Mouse (Mus musculus): Measurements from ENCODE around the gene Pth. TPM values are rescaled to one million over a fixed set of nuclear protein-coding genes. Genes with fewer than 3 reads are reported as not detected.

Gene Pth
- total and polyA plus RNA-seq, 3 experiments: not detected

DNA sequence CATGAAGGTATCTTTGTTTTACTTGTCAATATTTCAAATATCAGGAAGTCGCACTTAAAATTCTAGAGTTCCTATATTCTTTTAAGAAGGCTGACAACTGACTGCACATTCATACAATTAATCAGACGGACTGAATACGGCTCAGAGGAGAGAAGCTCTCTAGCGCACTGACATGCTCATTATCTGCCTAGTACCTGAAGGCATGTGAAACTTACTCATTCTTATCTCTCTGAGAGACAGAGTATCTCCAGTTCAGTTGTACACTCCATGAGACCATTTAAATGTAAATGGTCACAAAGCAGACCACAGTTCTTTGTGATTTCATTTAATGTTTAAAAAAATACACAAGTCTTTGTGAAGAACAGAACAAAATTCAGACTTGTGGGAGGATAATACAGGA lies 20.9 kb downstream of the Pth start:
- Histone ChIP-seq H3K4me1 (ENCODE audit: control insufficient read depth in 1 of 2, insufficient read depth in 2 of 2, low read length in 2 of 2) (peaks cover 10 to 11% of the 10 kb centered on the region in 2 experiments), H3K9ac (ENCODE audit: control insufficient read depth, low read depth, low read length, poor library complexity, severe bottlenecking) (no peak overlapping the region), H3K79me2 (ENCODE audit: control insufficient read depth, insufficient read depth, low read length, poor library complexity) (peaks cover 9% of the 10 kb centered on the region), H3K27me3 (ENCODE audit: control insufficient read depth in 1 of 2, insufficient read depth in 2 of 2, low read length in 2 of 2) (no peaks in the 10 kb centered on the region), H3K36me3 (ENCODE audit: control insufficient read depth in 1 of 2, insufficient read depth in 2 of 2, low read length in 2 of 2) (peaks cover 0 to 26% of the 10 kb centered on the region in 2 experiments; a peak in 2 of 4 replicates), H3K27ac (ENCODE audit: control insufficient read depth, low read depth, low read length) (no peak overlapping the region), H3K9me3 (replicated peaks; ENCODE audit: insufficient read depth, low read length) (no peaks in the 10 kb centered on the region), H3K4me3 (ENCODE audit: control insufficient read depth in 1 of 2, insufficient read depth in 1 of 2, low read depth in 2 of 2, low read length in 2 of 2) (peak overlapping the region in 1 of 2 experiments; percentile 9; a peak in 1 of 4 replicates)
- peak; percentile 56 for DNase-seq (ENCODE audit: low read depth, low spot score)
- TF ChIP-seq POLR2AphosphoS2 (IDR thresholded peaks at IDR 0.05; ENCODE audit: low read length): no peak
- TF ChIP-seq BHLHE40 (IDR thresholded peaks at IDR 0.05; ENCODE audit: borderline replicate concordance, low read depth, low read length): no peak
- TF ChIP-seq ZMIZ1 (IDR thresholded peaks at IDR 0.05; ENCODE audit: low read depth, low read length): no peak
- no peak for TF ChIP-seq UBTF (IDR thresholded peaks at IDR 0.05; ENCODE audit: borderline replicate concordance, insufficient read depth, low read depth, low read length)
- TF ChIP-seq KAT2A (conservative IDR thresholded peaks at IDR 0.05; ENCODE audit: low read depth, low read length): no peak
- TF ChIP-seq ELF1 (IDR thresholded peaks at IDR 0.05; ENCODE audit: low read depth, low read length): no peak
- no peak for TF ChIP-seq SMC3 (IDR thresholded peaks at IDR 0.05; ENCODE audit: low read depth, low read length)
- TF ChIP-seq NRF1 (IDR thresholded peaks at IDR 0.05; ENCODE audit: insufficient read depth, low read depth, low read length, poor library complexity, severe bottlenecking): no peak
- TF ChIP-seq CHD2 (IDR thresholded peaks at IDR 0.05; ENCODE audit: low read length): no peak
- no peak for TF ChIP-seq E2F4 (IDR thresholded peaks at IDR 0.05; ENCODE audit: borderline replicate concordance, low read depth, low read length)
- TF ChIP-seq TCF12 (IDR thresholded peaks at IDR 0.05; ENCODE audit: low read depth, low read length): no peak
- TF ChIP-seq RCOR1 (IDR thresholded peaks at IDR 0.05; ENCODE audit: low read depth, low read length): 0 out of 2 replicates have a peak, but pooled peaks have one; percentile 16
- TF ChIP-seq MXI1 (IDR thresholded peaks at IDR 0.05; ENCODE audit: low read depth, low read length): peak; percentile 49; the same call in 1 of the 2 replicates
- TF ChIP-seq MEF2A (IDR thresholded peaks at IDR 0.05; ENCODE audit: extremely low read depth, insufficient replicate concordance, low read depth, low read length, poor library complexity, severe bottlenecking): no peak
- TF ChIP-seq EP300 (IDR thresholded peaks at IDR 0.05; ENCODE audit: low read depth in 1 of 2, low read length in 2 of 2): peak; percentile 45 to 58; a peak in 3 of 4 replicates
- no peak for TF ChIP-seq SIN3A (IDR thresholded peaks at IDR 0.05; ENCODE audit: low read length)
- TF ChIP-seq MYC (IDR thresholded peaks at IDR 0.05; ENCODE audit: low read depth, low read length): no peak
- TF ChIP-seq GABPA (IDR thresholded peaks at IDR 0.05; ENCODE audit: low read depth, low read length): no peak
- TF ChIP-seq GATA1 (IDR thresholded peaks at IDR 0.05; ENCODE audit: low read depth, low read length): peak; percentile 81
- TF ChIP-seq POLR2AphosphoS5 (IDR thresholded peaks at IDR 0.05; ENCODE audit: borderline replicate concordance, low read depth, low read length): no peak
- no peak for TF ChIP-seq POLR2A (IDR thresholded peaks at IDR 0.05; ENCODE audit: control insufficient read depth in 1 of 2, insufficient read depth in 1 of 2, low read depth in 1 of 2, low read length in 2 of 2, poor library complexity in 1 of 2)
- TF ChIP-seq ETS1 (IDR thresholded peaks at IDR 0.05; ENCODE audit: low read depth, low read length): peak; percentile 52; the same call in 1 of the 2 replicates
- no peak for TF ChIP-seq NELFE (IDR thresholded peaks at IDR 0.05; ENCODE audit: low read depth, low read length)
- no peak for TF ChIP-seq MAX (IDR thresholded peaks at IDR 0.05; ENCODE audit: low read length)
- TF ChIP-seq ZC3H11A (IDR thresholded peaks at IDR 0.05; ENCODE audit: low read depth, low read length): no peak
- TF ChIP-seq USF1 (IDR thresholded peaks at IDR 0.05; ENCODE audit: low read depth, low read length): no peak
- TF ChIP-seq TAL1 (IDR thresholded peaks at IDR 0.05; ENCODE audit: low read length): no peak
- no peak for TF ChIP-seq ZNF384 (IDR thresholded peaks at IDR 0.05; ENCODE audit: low read depth, low read length)
- TF ChIP-seq CHD1 (IDR thresholded peaks at IDR 0.05; ENCODE audit: low read depth, low read length): no peak
- no peak for TF ChIP-seq MYB (IDR thresholded peaks at IDR 0.05; ENCODE audit: low read depth, low read length)
- no peak for TF ChIP-seq CTCF (IDR thresholded peaks at IDR 0.05 in 2 of 3, conservative IDR thresholded peaks at IDR 0.05 in 1 of 3; ENCODE audit: control insufficient read depth in 1 of 3, insufficient read depth in 1 of 3, low read depth in 2 of 3, low read length in 3 of 3, poor library complexity in 1 of 3, severe bottlenecking in 1 of 3)
- no peak for TF ChIP-seq ZKSCAN1 (IDR thresholded peaks at IDR 0.05; ENCODE audit: low read depth, low read length)
- no peak for TF ChIP-seq JUND (IDR thresholded peaks at IDR 0.05; ENCODE audit: low read depth, low read length)
- TF ChIP-seq TBP (IDR thresholded peaks at IDR 0.05; ENCODE audit: low read depth, low read length): no peak

Measured in MEL (cell line).